Mouse (Mus musculus) kidney, adult 2 months (tissue): ENCODE measurements at regions not wholly inside any gene's neighbourhood (a gene's known extent, or its start where the extent isn't known, plus 50 kb on each side); places are given as distances from the start of the nearest gene placed in this dataset.

Source experiments
- CTCF ChIP-seq: fragments of 200-500 bp; conservative IDR thresholded peaks from 2 replicates; pipeline ENCODE4 v1.5.1; 2011; ENCODE audit warnings: low read depth, mild to moderate bottlenecking, control low read depth, low read length, moderate library complexity, mixed read lengths; ENCODE audit not compliant: insufficient read depth, insufficient read length
- POLR2A ChIP-seq: fragments of 200-500 bp; IDR thresholded peaks from one replicate; pipeline ENCODE4 v1.6.1; 2011; ENCODE audit warnings: low read depth, low read length, control low read depth

DNA sequence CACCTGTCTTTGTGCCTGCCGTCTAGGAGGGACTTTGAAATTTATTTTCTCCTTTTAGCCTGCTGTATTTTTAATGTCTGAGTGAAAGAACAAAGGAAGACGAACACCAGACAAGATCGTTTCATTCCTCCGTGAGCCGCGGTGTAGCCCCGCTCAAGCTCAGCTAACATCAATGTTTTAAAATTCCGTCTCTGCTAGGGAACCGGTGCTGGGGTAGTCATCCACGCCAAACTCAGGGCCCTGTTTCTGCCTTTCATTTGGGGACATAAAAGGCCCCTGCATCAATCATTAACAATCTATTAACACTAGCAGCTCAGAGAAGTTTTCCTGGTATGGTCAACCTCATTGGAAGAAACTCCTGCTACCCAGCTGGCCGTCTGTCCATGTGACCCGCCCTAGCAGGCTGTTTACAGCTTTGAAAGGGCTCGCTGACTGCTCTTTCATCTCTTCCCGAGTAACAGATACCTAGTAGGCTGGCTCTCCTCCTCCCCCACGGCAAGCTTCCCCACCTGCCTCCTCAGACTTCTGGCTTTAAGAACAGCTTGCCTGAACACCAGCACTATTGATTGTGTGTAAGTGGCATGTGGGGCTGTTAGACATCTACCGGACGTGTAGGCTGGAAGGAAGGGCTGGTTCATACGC is 65.0 kb upstream of the Mmp2 start:
- no peak for TF ChIP-seq POLR2A
- no peak for TF ChIP-seq CTCF
